Mouse (Mus musculus) embryo, embryonic 10.5 days (tissue): ENCODE measurements around the gene Mospd1.

Source experiments
- DNase-seq: peaks from one replicate; pipeline ENCODE4 v3.0.0-alpha.2; 2015; ENCODE audit warnings: low spot score

The Mospd1 gene

GRCm38 (mm10) chrX:53370366-53370740, at the start of gene Mospd1:
Mospd1 (minus strand) TSS chrX:53370502.
- peak; percentile 90 for DNase-seq

GRCm38 (mm10) chrX:53386362-53386761, 16.1 kb upstream of the Mospd1 start:
- no peak for DNase-seq

GRCm38 (mm10) chrX:53383122-53383521, 12.8 kb upstream of the Mospd1 start:
- DNase-seq = no peak

GRCm38 (mm10) chrX:53369534-53370365, 552 bp downstream of the Mospd1 start:
- peak; percentile 52 for DNase-seq

- DNase-seq = no peak
These were observed 5.5 kb downstream of the Mospd1 start for GRCm38 (mm10) chrX:53364668-53365383.

GRCm38 (mm10) chrX:53348374-53348773, 21.9 kb downstream of the Mospd1 start:
- no peak for DNase-seq

- peak; percentile 55 for DNase-seq
These were observed 28.8 kb downstream of the Mospd1 start for GRCm38 (mm10) chrX:53341531-53341930.

- peak; percentile 14 for DNase-seq
These were observed 32.9 kb downstream of the Mospd1 start for GRCm38 (mm10) chrX:53337355-53337754.

GRCm38 (mm10) chrX:53330396-53330795, 39.9 kb downstream of the Mospd1 start:
- DNase-seq = no peak

- no peak for DNase-seq
These were observed 49.2 kb downstream of the Mospd1 start for GRCm38 (mm10) chrX:53321111-53321510.

- DNase-seq = no peak
These were observed 49.7 kb downstream of the Mospd1 start for GRCm38 (mm10) chrX:53320564-53320963.
